Mouse (Mus musculus): Measurements from ENCODE around the gene Klf2. TPM values are rescaled to one million over a fixed set of nuclear protein-coding genes. Genes with fewer than 3 reads are reported as not detected.

Gene Klf2
- total RNA-seq, 2 experiments from 2014 or later: 20.1 to 22.2 TPM

DNA sequence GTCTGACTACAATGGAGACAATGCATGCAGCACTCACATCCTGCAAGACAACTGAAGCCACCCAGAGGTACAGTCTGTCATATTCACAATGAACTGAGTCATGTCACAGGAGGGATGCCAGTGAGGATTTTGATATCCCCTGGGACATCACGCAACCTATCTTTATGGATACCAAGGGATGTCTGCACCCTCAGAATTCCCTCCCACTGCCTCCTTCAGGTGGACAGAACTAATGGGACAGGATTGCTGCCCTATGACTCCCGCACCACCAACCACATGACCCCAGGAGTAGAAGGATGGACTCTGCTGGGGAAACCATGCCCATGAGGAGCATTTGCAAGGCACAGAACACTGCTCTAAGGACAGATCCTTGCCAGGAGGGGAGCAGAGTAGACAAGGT lies 47.6 kb downstream of the Klf2 start:
- no peak for DNase-seq (ENCODE audit: low spot score in 2 of 2)

Other genes starting within 250 kb of the Klf2 start
- gene Olfr373, start 235.9 kb upstream of the Klf2 start, total RNA-seq (2021): not detected
- gene Olfr374, start 212.0 kb upstream of the Klf2 start, total RNA-seq (2021): not detected
- gene Tpm4, start 184.1 kb upstream of the Klf2 start, total RNA-seq (2021): 10 to 100 TPM; 24.9 to 26.6 TPM
- 10 to 100 TPM; 39.8 to 41.4 TPM for gene Rab8a, start 157.8 kb upstream of the Klf2 start, total RNA-seq (2021)
- under 1 TPM in 1 of 2 experiments, not detected in 1; 0.25 TPM for gene Hsh2d, start 129.4 kb upstream of the Klf2 start, total RNA-seq (2021)
- under 1 TPM in 1 of 2 experiments, not detected in 1; 0.47 TPM for gene Cib3, start 106.2 kb upstream of the Klf2 start, total RNA-seq (2021)
- not detected for gene Gm11034, start 105.4 kb upstream of the Klf2 start, total RNA-seq (2021)
- 10 to 100 TPM; 64.2 to 70.1 TPM for gene Fam32a, start 99.3 kb upstream of the Klf2 start, total RNA-seq (2021)
- gene Ap1m1, start 79.0 kb upstream of the Klf2 start, total RNA-seq (2021): 10 to 100 TPM; 84.2 to 87.4 TPM
- 1 to 10 TPM; 4.8 to 6.0 TPM for gene Gm10282, start 13.8 kb upstream of the Klf2 start, total RNA-seq (2021)
- gene Eps15l1, start 102.4 kb downstream of the Klf2 start, total RNA-seq (2021): 10 to 100 TPM; 60.6 to 67.8 TPM
- 1 to 10 TPM in 1 of 2 experiments, under 1 TPM in 1; 0.84 to 1.5 TPM for gene Calr3, start 124.8 kb downstream of the Klf2 start, total RNA-seq (2021)
- gene 1700030K09Rik, start 124.8 kb downstream of the Klf2 start, total RNA-seq (2021): 10 to 100 TPM in 1 of 2 experiments, 1 to 10 TPM in 1; 9.7 to 10.1 TPM
- gene Cherp, start 156.2 kb downstream of the Klf2 start, total RNA-seq (2021): 10 to 100 TPM; 76.7 to 79.4 TPM
- gene Slc35e1, start 173.6 kb downstream of the Klf2 start, total RNA-seq (2021): 10 to 100 TPM; 47.2 to 48.9 TPM
- gene Med26, start 229.2 kb downstream of the Klf2 start, total RNA-seq (2021): 10 to 100 TPM; 10.3 to 10.5 TPM

Data from layer of hippocampus, adult 18-20 months (tissue).